Mouse (Mus musculus) brain, embryonic 14.5 days (tissue): ENCODE measurements at regions not wholly inside any gene's neighbourhood (a gene's known extent, or its start where the extent isn't known, plus 50 kb on each side); places are given as distances from the start of the nearest gene placed in this dataset.

Source experiments
- CTCF ChIP-seq: fragments of 200-500 bp; IDR thresholded peaks from 2 replicates; pipeline ENCODE4 v1.5.1; 2012; ENCODE audit warnings: inconsistent platforms, mild to moderate bottlenecking, moderate library complexity, borderline replicate concordance; ENCODE audit not compliant: insufficient read depth, insufficient read length; ENCODE audit errors: extremely low read depth
- POLR2A ChIP-seq: fragments of 200-500 bp; IDR thresholded peaks from 2 replicates; pipeline ENCODE4 v1.6.1; 2012; ENCODE audit warnings: mild to moderate bottlenecking, inconsistent platforms, borderline replicate concordance; ENCODE audit not compliant: poor library complexity, insufficient read depth, insufficient read length, severe bottlenecking; ENCODE audit errors: extremely low read depth

- TF ChIP-seq CTCF (no peak), POLR2A (no peak)
These were observed 680.0 kb upstream of the Cox7c start for GRCm38 (mm10) chr13:86726695-86727094.
